Mouse (Mus musculus) cortical plate, adult 2 months (tissue): ENCODE measurements around the gene Gabra2. TPM values are rescaled to one million over a fixed set of nuclear protein-coding genes. Genes with fewer than 3 reads are reported as not detected.

Source experiments
- H3K27ac ChIP-seq: fragments of 200-500 bp; 2 replicates; pipeline ENCODE4 v1.5.1; 2012; ENCODE audit warnings: low read length, control low read depth, inconsistent platforms; ENCODE audit not compliant: insufficient read depth
- H3K4me1 ChIP-seq: fragments of 200-500 bp; 2 replicates; pipeline ENCODE4 v1.6.1; 2011; ENCODE audit warnings: low read length; ENCODE audit not compliant: control insufficient read depth, insufficient read depth
- H3K4me3 ChIP-seq: fragments of 200-500 bp; 2 replicates; pipeline ENCODE4 v1.5.1; 2011; ENCODE audit warnings: mild to moderate bottlenecking, low read length, control low read depth; ENCODE audit not compliant: insufficient read depth
- CTCF ChIP-seq: fragments of 200-500 bp; IDR thresholded peaks from 2 replicates; pipeline ENCODE4 v1.5.1; 2011; ENCODE audit warnings: mild to moderate bottlenecking, control low read depth, low read length; ENCODE audit not compliant: insufficient read depth; ENCODE audit errors: extremely low read depth
- POLR2A ChIP-seq: fragments of 200-500 bp; IDR thresholded peaks from 2 replicates; pipeline ENCODE4 v1.6.1; 2011; ENCODE audit warnings: mild to moderate bottlenecking, low read length, control low read depth; ENCODE audit not compliant: insufficient read depth; ENCODE audit errors: extremely low read depth
- polyA plus RNA-seq: library from polyadenylated mRNA; depleted of rRNA; stranded (reverse); fragments of >200 nt; gene quantifications from 2 replicates; pipeline ENCODE4 v1.2.3, GENCODE M21; 2012; rRNA removed

The Gabra2 gene
- polyA plus RNA-seq: 33.0 and 40.2 TPM in 2 replicates

- TF ChIP-seq POLR2A (peak; percentile 83; the same call in 1 of the 2 replicates), CTCF (no peak)
- H3K4me1 ChIP-seq: no peaks in the 10 kb centered on the region; the same call in 1 of the 2 replicates
- H3K27ac ChIP-seq: peak within 1 kb of the TSS; percentile 96
- peak within 1 kb of the TSS; percentile 83 for H3K4me3 ChIP-seq
These were observed at the start of gene Gabra2 for GRCm38 (mm10) chr5:71095725-71096607. TSS of gene Gabra2 (minus strand) at chr5:71095849.

- Histone ChIP-seq H3K4me1 (no peaks in the 10 kb centered on the region; the same call in 1 of the 2 replicates), H3K4me3 (no peak overlapping the region), H3K27ac (no peak overlapping the region)
- no peak for TF ChIP-seq CTCF
- no peak for TF ChIP-seq POLR2A
These were observed 41.0 kb upstream of the Gabra2 start for GRCm38 (mm10) chr5:71136691-71137090.

GRCm38 (mm10) chr5:71135840-71136239 is 40.2 kb upstream of the Gabra2 start:
- no peak for TF ChIP-seq CTCF
- TF ChIP-seq POLR2A: no peak
- H3K27ac ChIP-seq: no peak overlapping the region; the same call in 1 of the 2 replicates
- H3K4me3 ChIP-seq: no peak overlapping the region
- H3K4me1 ChIP-seq: no peaks in the 10 kb centered on the region; the same call in 1 of the 2 replicates

- Histone ChIP-seq H3K4me1 (no peaks in the 10 kb centered on the region), H3K27ac (no peak overlapping the region), H3K4me3 (no peak overlapping the region)
- no peak for TF ChIP-seq CTCF
- TF ChIP-seq POLR2A: no peak
These were observed 32.1 kb upstream of the Gabra2 start for GRCm38 (mm10) chr5:71127721-71128120.

DNA sequence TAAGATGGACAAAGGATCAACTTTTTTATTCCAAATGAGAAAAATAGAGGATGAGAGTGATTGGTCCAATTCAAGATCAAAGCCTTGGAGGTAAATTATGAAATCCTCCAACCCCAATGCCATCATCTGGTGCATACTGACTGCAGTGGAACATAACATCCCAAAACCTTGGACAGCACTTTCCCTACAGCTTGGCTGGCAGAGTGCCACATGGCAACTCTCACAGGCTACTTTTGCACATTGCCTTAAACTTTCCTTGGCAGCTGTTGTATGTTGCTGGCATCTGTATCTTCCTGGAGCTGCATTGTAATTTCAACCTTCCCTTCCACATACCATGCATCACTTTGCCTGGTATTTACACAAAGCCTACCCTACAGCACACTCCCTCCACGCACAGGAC is 19.6 kb upstream of the Gabra2 start:
- H3K27ac ChIP-seq: no peak overlapping the region
- H3K4me1 ChIP-seq: no peaks in the 10 kb centered on the region
- H3K4me3 ChIP-seq: no peak overlapping the region
- no peak for TF ChIP-seq POLR2A
- TF ChIP-seq CTCF: no peak

GRCm38 (mm10) chr5:71095180-71095579 is 469 bp downstream of the Gabra2 start:
- Histone ChIP-seq H3K27ac (peak overlapping the region; percentile 96), H3K4me1 (no peaks in the 10 kb centered on the region; the same call in 1 of the 2 replicates), H3K4me3 (peak overlapping the region; percentile 83)
- TF ChIP-seq POLR2A (peak; percentile 46; the same call in 1 of the 2 replicates), CTCF (no peak)

- peak overlapping the region; percentile 83 for H3K4me3 ChIP-seq
- TF ChIP-seq CTCF (no peak), POLR2A (no peak)
- no peaks in the 10 kb centered on the region; the same call in 1 of the 2 replicates for H3K4me1 ChIP-seq
- H3K27ac ChIP-seq: peak overlapping the region; percentile 96
These were observed 873 bp downstream of the Gabra2 start for GRCm38 (mm10) chr5:71094776-71095175.

DNA sequence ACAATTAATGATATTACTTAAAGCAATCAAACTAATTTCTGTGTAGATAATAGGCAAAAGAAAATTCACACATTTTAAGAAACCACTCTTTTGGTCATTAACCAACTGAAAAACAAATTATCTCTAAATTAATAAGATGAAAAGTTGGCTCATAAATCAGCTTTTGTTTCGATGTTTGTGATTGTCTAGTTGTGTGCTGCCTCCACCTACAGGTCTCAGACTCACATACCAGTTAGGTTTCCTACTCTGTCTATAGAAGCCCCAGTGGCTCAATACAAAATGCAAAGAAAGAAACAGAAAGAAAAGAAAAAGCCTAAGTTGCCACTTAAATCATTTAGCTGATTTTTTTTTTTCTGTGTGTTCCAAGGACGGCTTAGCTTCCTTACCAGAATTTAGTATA is 1.8 kb downstream of the Gabra2 start:
- TF ChIP-seq POLR2A (no peak), CTCF (no peak)
- no peak overlapping the region for H3K27ac ChIP-seq
- peak overlapping the region; percentile 83; the same call in 1 of the 2 replicates for H3K4me3 ChIP-seq
- H3K4me1 ChIP-seq: no peaks in the 10 kb centered on the region; the same call in 1 of the 2 replicates

- TF ChIP-seq POLR2A (no peak), CTCF (peak; percentile 39; the same call in 1 of the 2 replicates)
- Histone ChIP-seq H3K27ac (no peak overlapping the region), H3K4me1 (no peaks in the 10 kb centered on the region; the same call in 1 of the 2 replicates), H3K4me3 (no peak overlapping the region; the same call in none of the 2 replicates)
These were observed 3.2 kb downstream of the Gabra2 start for GRCm38 (mm10) chr5:71092475-71092874.
